Mouse (Mus musculus) midbrain, embryonic 10.5 days (tissue): ENCODE results near the gene Vps13d. TPM values are rescaled to one million over a fixed set of nuclear protein-coding genes. Genes with fewer than 3 reads are reported as not detected.
A peak's percentile ranks its signal among the peaks of the same experiment; 100 is the strongest.

Experiments
- DNase-seq: peaks from one replicate; pipeline ENCODE4 v3.0.0-alpha.2; 2017; ENCODE audit warnings: low spot score
- H3K27ac ChIP-seq: fragments of 300-500 bp; sonication (generic); replicated peaks from 2 replicates; pipeline ENCODE4 v1.5.1; 2016; ENCODE audit warnings: mild to moderate bottlenecking
- H3K27me3 ChIP-seq: fragments of 300-500 bp; sonication (generic); 2 replicates; pipeline ENCODE4 v1.6.1; 2016; ENCODE audit warnings: low read depth, mild to moderate bottlenecking; ENCODE audit not compliant: poor library complexity, severe bottlenecking
- H3K36me3 ChIP-seq: fragments of 300-500 bp; sonication (generic); 2 replicates; pipeline ENCODE4 v1.6.1; 2016; ENCODE audit warnings: mild to moderate bottlenecking, moderate library complexity
- H3K4me1 ChIP-seq: fragments of 300-500 bp; sonication (generic); 2 replicates; pipeline ENCODE4 v1.6.1; 2016
- H3K4me3 ChIP-seq: fragments of 300-500 bp; sonication (generic); 2 replicates; pipeline ENCODE4 v1.5.1; 2016; ENCODE audit warnings: mild to moderate bottlenecking, moderate library complexity
- H3K9me3 ChIP-seq: fragments of 300-500 bp; sonication (generic); replicated peaks from 2 replicates; pipeline ENCODE4 v1.6.1; 2016; ENCODE audit warnings: mild to moderate bottlenecking
- WGBS: fragments of 180-500 bp; shearing (Covaris S2); methylation state at CpG from one replicate; pipeline ENCODE4 v1.1.7; 2016; 5-methylcytosine and 5-hydroxymethylcytosine counted together
- polyA plus RNA-seq: library from polyadenylated mRNA; unstranded; fragments of >200 nt; fragmentation: Nextera tagmentation; extraction: Ambion mirVana; gene quantifications from 2 replicates; pipeline ENCODE4 v1.2.1, GENCODE M21; 2016

The Vps13d gene
- polyA plus RNA-seq, result 3.0 and 3.4 TPM in 2 replicates

- peaks cover 7% of the 10 kb centered on the region for H3K36me3 ChIP-seq
- H3K9me3 ChIP-seq, result no peaks in the 10 kb centered on the region
- under 1% methylated on average over 53 of the region's 53 CpGs for WGBS
- peak within 1 kb of the TSS; percentile 96 for H3K4me3 ChIP-seq
- peak; percentile 91 for DNase-seq
- no peaks in the 10 kb centered on the region for H3K27me3 ChIP-seq
- H3K27ac ChIP-seq, result peak within 1 kb of the TSS; percentile 88
- peaks cover 11% of the 10 kb centered on the region for H3K4me1 ChIP-seq
Observed at GRCm38 (mm10) chr4:145194559-145195162, at the start of gene Vps13d. Gene Vps13d (minus strand): TSS chr4:145195005.

- DNase-seq, result no peak
- peaks cover 35% of the 10 kb centered on the region for H3K27me3 ChIP-seq
- H3K27ac ChIP-seq, result no peak overlapping the region
- WGBS, result 60% methylated on average over 1 of the region's 1 CpGs
- H3K36me3 ChIP-seq, result no peaks in the 10 kb centered on the region
- no peaks in the 10 kb centered on the region for H3K9me3 ChIP-seq
- H3K4me1 ChIP-seq, result peaks cover 14% of the 10 kb centered on the region
- H3K4me3 ChIP-seq, result no peak overlapping the region
Observed at GRCm38 (mm10) chr4:145242719-145243350, 48.0 kb upstream of the Vps13d start.

- H3K36me3 ChIP-seq, result no peaks in the 10 kb centered on the region
- no peak overlapping the region for H3K27ac ChIP-seq
- H3K4me3 ChIP-seq, result no peak overlapping the region
- 73% methylated on average over 4 of the region's 4 CpGs for WGBS
- no peaks in the 10 kb centered on the region for H3K9me3 ChIP-seq
- peaks cover 2% of the 10 kb centered on the region; the same call in 1 of the 2 replicates for H3K4me1 ChIP-seq
- DNase-seq, result no peak
- H3K27me3 ChIP-seq, result peaks cover 14% of the 10 kb centered on the region
Observed at GRCm38 (mm10) chr4:145240723-145241231, 46.0 kb upstream of the Vps13d start.

- Histone ChIP-seq H3K4me1 (no peaks in the 10 kb centered on the region), H3K36me3 (no peaks in the 10 kb centered on the region), H3K27ac (no peak overlapping the region), H3K4me3 (no peak overlapping the region), H3K27me3 (no peaks in the 10 kb centered on the region), H3K9me3 (no peaks in the 10 kb centered on the region)
- WGBS, result 72% methylated on average over 4 of the region's 4 CpGs
- DNase-seq, result no peak
Observed at GRCm38 (mm10) chr4:145239049-145239830, 44.4 kb upstream of the Vps13d start.

- 95% methylated on average over 7 of the region's 7 CpGs for WGBS
- no peaks in the 10 kb centered on the region for H3K9me3 ChIP-seq
- no peak overlapping the region for H3K4me3 ChIP-seq
- H3K27ac ChIP-seq, result no peak overlapping the region
- no peaks in the 10 kb centered on the region for H3K36me3 ChIP-seq
- peaks cover 13% of the 10 kb centered on the region for H3K4me1 ChIP-seq
- no peaks in the 10 kb centered on the region for H3K27me3 ChIP-seq
- DNase-seq, result no peak
Observed at GRCm38 (mm10) chr4:145236027-145236426, 41.2 kb upstream of the Vps13d start.

- no peaks in the 10 kb centered on the region for H3K9me3 ChIP-seq
- no peak for DNase-seq
- peak overlapping the region; percentile 61 for H3K27ac ChIP-seq
- WGBS, result 44% methylated on average over 3 of the region's 3 CpGs
- no peak overlapping the region for H3K4me3 ChIP-seq
- no peaks in the 10 kb centered on the region for H3K36me3 ChIP-seq
- peaks cover 13% of the 10 kb centered on the region for H3K4me1 ChIP-seq
- no peaks in the 10 kb centered on the region for H3K27me3 ChIP-seq
Observed at GRCm38 (mm10) chr4:145233487-145234228, 38.9 kb upstream of the Vps13d start.

GRCm38 (mm10) chr4:145231732-145232131 lies 36.9 kb upstream of the Vps13d start:
- H3K9me3 ChIP-seq, result no peaks in the 10 kb centered on the region
- H3K36me3 ChIP-seq, result no peaks in the 10 kb centered on the region
- H3K27ac ChIP-seq, result no peak overlapping the region
- WGBS, result 92% methylated on average over 5 of the region's 5 CpGs
- no peaks in the 10 kb centered on the region for H3K27me3 ChIP-seq
- DNase-seq, result no peak
- no peak overlapping the region for H3K4me3 ChIP-seq
- peaks cover 13% of the 10 kb centered on the region for H3K4me1 ChIP-seq

GRCm38 (mm10) chr4:145230647-145231046 lies 35.8 kb upstream of the Vps13d start:
- H3K36me3 ChIP-seq, result no peaks in the 10 kb centered on the region
- H3K27me3 ChIP-seq, result no peaks in the 10 kb centered on the region
- H3K4me3 ChIP-seq, result no peak overlapping the region
- no peak for DNase-seq
- no peak overlapping the region for H3K27ac ChIP-seq
- peaks cover 13% of the 10 kb centered on the region for H3K4me1 ChIP-seq
- 93% methylated on average over 2 of the region's 2 CpGs for WGBS
- H3K9me3 ChIP-seq, result no peaks in the 10 kb centered on the region

GRCm38 (mm10) chr4:145229524-145230163 lies 34.8 kb upstream of the Vps13d start:
- DNase-seq, result no peak
- no peak overlapping the region for H3K27ac ChIP-seq
- H3K4me1 ChIP-seq, result peaks cover 13% of the 10 kb centered on the region
- WGBS, result 91% methylated on average over 5 of the region's 5 CpGs
- no peaks in the 10 kb centered on the region for H3K9me3 ChIP-seq
- no peaks in the 10 kb centered on the region for H3K27me3 ChIP-seq
- H3K4me3 ChIP-seq, result no peak overlapping the region
- H3K36me3 ChIP-seq, result no peaks in the 10 kb centered on the region

- H3K36me3 ChIP-seq, result no peaks in the 10 kb centered on the region
- H3K27me3 ChIP-seq, result no peaks in the 10 kb centered on the region
- 88% methylated on average over 6 of the region's 6 CpGs for WGBS
- H3K4me1 ChIP-seq, result peaks cover 12% of the 10 kb centered on the region
- H3K4me3 ChIP-seq, result no peak overlapping the region
- no peak overlapping the region for H3K27ac ChIP-seq
- DNase-seq, result no peak
- H3K9me3 ChIP-seq, result no peaks in the 10 kb centered on the region
Observed at GRCm38 (mm10) chr4:145229051-145229450, 34.2 kb upstream of the Vps13d start.

- H3K36me3 ChIP-seq, result no peaks in the 10 kb centered on the region
- 93% methylated on average over 4 of the region's 4 CpGs for WGBS
- H3K4me3 ChIP-seq, result no peak overlapping the region
- no peaks in the 10 kb centered on the region for H3K9me3 ChIP-seq
- H3K27me3 ChIP-seq, result no peaks in the 10 kb centered on the region
- H3K27ac ChIP-seq, result no peak overlapping the region
- DNase-seq, result no peak
- no peaks in the 10 kb centered on the region for H3K4me1 ChIP-seq
Observed at GRCm38 (mm10) chr4:145224613-145225012, 29.8 kb upstream of the Vps13d start.

- Histone ChIP-seq H3K27me3 (no peaks in the 10 kb centered on the region), H3K4me1 (no peaks in the 10 kb centered on the region), H3K9me3 (no peaks in the 10 kb centered on the region), H3K4me3 (no peak overlapping the region), H3K27ac (no peak overlapping the region), H3K36me3 (no peaks in the 10 kb centered on the region)
- no peak for DNase-seq
- WGBS, result 86% methylated on average over 8 of the region's 8 CpGs
Observed at GRCm38 (mm10) chr4:145222064-145222463, 27.3 kb upstream of the Vps13d start.
